Mouse (Mus musculus): ENCODE measurements around the gene Aire. TPM values are rescaled to one million over a fixed set of nuclear protein-coding genes. Genes with fewer than 3 reads are reported as not detected.
A peak's percentile ranks its signal among the peaks of the same experiment; 100 is the strongest.

Gene Aire
- total RNA-seq (2015; ENCODE audit: low replicate concordance) (not detected in 2 replicates), total RNA-seq (2017; ENCODE audit: low replicate concordance) (0.60 TPM in 1 of 2 replicates, not detected in the other)

- peak; percentile 62; the same call in 1 of the 2 replicates for ATAC-seq (replicated peaks; ENCODE audit: low FRiP score, poor library complexity, severe bottlenecking)
Observed at GRCm38 (mm10) chr10:78043406-78043836, at the start of gene Aire. Gene Aire, minus strand, starts transcription at chr10:78043610.

- ATAC-seq (replicated peaks; ENCODE audit: low FRiP score, poor library complexity, severe bottlenecking), result no peak
Observed at GRCm38 (mm10) chr10:78092725-78093029, 49.3 kb upstream of the Aire start.

- ATAC-seq (replicated peaks; ENCODE audit: low FRiP score, poor library complexity, severe bottlenecking), result no peak
Observed at GRCm38 (mm10) chr10:78091865-78092724, 48.7 kb upstream of the Aire start.

- no peak for ATAC-seq (replicated peaks; ENCODE audit: low FRiP score, poor library complexity, severe bottlenecking)
Observed at GRCm38 (mm10) chr10:78090706-78091491, 47.5 kb upstream of the Aire start.

DNA sequence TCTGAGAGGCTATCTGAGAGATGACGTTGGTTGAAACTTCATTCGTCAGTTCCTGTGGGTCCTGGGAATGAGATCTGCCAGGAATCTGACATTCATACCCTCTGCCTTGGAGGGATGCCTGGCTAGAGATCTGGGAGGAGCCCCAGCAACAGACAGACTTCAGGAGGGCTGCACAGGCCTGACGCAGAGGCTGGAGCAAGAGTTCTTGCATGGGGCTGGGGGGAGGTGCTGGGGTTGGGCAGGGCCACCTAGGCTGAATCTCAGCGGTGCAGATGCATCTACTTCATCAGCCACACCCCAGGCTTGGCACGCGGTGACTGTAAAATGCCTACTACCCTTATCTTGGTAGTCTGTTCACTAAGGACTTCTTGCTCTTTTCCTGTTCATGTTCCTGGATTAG, 46.8 kb upstream of the Aire start:
- no peak for ATAC-seq (replicated peaks; ENCODE audit: low FRiP score, poor library complexity, severe bottlenecking)

GRCm38 (mm10) chr10:78087101-78087511, 43.7 kb upstream of the Aire start:
- no peak for ATAC-seq (replicated peaks; ENCODE audit: low FRiP score, poor library complexity, severe bottlenecking)

DNA sequence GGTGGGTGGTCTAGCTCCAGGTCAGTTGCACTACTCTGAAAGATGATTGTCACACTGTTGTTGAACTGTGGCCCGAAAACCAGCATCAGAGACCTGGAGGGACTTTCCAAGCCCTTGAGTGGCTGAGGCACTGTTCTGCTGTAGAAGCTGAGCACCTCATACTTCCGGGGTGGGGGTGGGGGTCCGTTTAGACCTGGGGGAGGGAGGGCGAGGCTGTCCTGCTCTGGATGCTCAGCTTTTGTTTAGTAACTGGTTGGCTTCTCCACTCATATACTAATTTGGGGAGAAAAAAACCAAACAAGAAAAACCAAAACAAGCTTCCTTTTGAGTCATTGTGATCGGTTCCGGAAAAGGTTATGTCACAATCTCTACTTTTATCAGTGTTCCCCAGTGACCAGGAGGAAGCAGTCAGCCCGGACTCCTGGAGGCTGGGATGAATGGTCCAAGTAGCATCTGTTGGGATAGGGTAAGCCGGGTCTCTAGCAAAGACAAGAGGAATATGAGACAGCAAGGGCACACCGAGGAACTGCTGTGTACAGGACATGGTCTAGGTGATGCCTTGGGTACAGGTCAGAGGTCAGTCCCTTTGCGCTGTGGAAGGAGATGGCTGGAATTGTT, 43.1 kb upstream of the Aire start:
- ATAC-seq (replicated peaks; ENCODE audit: low FRiP score, poor library complexity, severe bottlenecking), result no peak

GRCm38 (mm10) chr10:78085711-78086110, 42.3 kb upstream of the Aire start:
- no peak for ATAC-seq (replicated peaks; ENCODE audit: low FRiP score, poor library complexity, severe bottlenecking)

GRCm38 (mm10) chr10:78084073-78084472, 40.7 kb upstream of the Aire start:
- no peak for ATAC-seq (replicated peaks; ENCODE audit: low FRiP score, poor library complexity, severe bottlenecking)

GRCm38 (mm10) chr10:78079955-78080591, 36.7 kb upstream of the Aire start:
- no peak for ATAC-seq (replicated peaks; ENCODE audit: low FRiP score, poor library complexity, severe bottlenecking)

DNA sequence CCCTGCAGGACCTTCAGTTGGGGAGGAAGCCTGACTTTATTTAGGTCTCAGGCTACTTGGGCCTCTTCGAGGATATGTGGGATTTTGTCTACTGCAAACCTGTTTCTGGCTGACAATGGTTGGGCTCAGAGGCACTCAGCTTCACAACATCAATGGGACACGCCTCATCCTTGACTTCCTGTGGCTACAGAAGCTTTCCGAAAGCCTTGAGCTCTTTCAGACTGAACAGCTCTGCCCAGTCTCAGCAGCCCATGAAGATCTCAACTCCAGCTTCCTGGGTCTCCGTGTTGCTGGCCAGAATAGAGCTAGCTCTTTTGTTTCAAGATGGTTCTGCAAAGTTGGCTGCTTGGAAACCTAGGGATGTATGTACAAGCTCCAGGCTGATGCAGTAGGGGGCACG, 34.9 kb upstream of the Aire start:
- ATAC-seq (replicated peaks; ENCODE audit: low FRiP score, poor library complexity, severe bottlenecking), result no peak

DNA sequence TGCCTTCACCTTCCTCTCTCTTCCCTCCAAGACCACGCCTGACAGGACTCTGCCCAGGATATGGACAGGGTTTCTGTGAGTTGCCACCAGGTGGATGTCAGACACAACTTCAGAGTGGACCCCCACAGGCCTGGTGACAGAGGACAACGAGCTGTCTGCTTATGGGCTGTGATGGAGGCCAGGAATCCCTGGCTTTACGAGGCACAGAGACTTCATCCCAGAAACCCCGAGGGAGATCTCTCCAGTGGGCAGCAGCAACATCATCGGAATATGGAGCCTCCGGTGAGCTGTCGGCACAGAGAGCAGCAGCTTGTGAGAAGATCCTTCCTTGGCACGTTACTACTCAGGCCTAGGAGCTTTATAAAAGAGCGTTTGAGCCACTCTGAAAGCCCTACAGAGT, 34.5 kb upstream of the Aire start:
- no peak for ATAC-seq (replicated peaks; ENCODE audit: low FRiP score, poor library complexity, severe bottlenecking)

DNA sequence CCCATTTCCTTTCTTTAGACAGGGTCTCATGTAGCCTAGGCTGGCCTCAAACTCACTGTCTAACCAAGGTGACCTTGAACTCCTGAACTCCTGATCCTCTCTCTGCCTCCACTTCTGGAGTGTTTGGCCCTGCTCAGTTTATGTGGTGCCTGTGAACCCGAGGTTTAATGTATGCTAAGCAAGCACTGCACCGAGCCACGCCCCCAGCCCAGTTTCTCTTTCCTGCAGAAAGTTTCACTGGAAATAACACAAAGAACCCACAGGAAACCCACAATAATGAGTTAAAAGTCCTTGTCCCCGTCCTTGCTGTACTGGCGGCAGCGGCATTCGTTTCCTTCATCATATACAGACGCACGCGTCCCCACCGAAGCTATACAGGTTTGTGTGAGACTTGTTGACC, 31.6 kb upstream of the Aire start:
- ATAC-seq (replicated peaks; ENCODE audit: low FRiP score, poor library complexity, severe bottlenecking), result no peak

DNA sequence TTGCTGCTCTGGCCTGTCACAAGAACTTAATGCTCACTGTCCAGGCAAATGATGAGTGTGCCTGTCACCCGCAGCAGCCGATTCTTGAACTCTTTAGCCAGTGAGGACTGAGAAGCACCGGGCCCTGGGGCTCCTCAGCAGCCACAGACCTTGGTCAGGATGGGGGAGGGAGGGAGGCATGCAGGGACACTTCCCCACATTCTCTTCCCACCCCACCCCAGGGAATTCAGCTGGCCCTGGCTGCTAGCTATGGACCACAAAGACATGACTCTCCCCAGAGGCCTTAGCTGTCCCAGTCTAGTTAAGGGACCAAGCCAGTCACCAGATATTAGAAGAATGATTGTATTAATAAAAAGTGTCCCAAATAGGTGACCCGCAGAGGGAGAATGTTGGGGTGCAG, 30.7 kb upstream of the Aire start:
- ATAC-seq (replicated peaks; ENCODE audit: low FRiP score, poor library complexity, severe bottlenecking), result no peak

DNA sequence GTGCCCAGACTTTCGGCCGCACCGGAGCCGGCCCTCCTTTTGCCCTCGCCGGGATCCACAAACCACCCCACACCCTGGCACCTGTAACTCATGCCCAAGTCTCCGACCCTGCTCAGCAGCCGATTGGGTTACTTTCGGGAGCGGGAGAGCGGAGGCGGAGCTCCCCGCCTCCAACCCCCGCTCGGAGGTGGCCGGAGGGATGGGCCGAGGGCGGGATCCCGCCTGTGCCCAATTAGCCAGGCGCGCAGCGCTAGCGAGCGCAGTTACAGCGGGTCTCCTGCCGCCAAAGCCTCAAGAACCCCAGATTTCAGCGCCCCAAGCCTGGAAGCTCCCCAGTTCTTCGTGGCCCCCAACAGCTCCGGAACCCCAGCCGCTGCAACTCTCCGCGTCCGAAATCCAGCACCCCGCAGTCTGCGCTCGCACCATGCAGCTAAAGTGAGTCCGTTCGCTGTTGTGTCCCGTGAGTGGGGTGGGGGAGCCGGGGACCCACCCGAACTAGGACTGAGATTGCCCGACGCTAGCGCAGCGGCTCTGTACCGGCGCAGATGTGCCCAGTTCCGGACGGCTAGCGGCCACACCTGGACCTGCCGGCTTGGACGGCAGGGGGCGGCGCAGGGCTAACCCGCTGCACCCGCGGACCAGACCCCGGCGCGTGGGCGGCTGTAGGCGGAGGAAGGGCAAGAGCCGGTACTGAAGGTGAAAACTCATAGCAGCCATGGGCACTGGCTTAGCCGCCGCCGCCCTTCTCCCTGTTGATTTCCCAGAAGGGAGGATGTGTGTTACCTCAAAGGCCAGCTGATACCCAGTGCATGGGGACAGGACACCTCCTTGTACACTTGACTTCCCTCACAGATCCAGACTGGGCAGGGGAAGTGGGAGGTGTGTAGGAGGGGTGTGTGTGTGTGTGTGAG, 25.9 kb upstream of the Aire start, which contains the start of gene Icosl:
TSS of gene Icosl (plus strand) at position 202 of the 911 bp plus-strand sequence.
- ATAC-seq (replicated peaks; ENCODE audit: low FRiP score, poor library complexity, severe bottlenecking), result no peak

DNA sequence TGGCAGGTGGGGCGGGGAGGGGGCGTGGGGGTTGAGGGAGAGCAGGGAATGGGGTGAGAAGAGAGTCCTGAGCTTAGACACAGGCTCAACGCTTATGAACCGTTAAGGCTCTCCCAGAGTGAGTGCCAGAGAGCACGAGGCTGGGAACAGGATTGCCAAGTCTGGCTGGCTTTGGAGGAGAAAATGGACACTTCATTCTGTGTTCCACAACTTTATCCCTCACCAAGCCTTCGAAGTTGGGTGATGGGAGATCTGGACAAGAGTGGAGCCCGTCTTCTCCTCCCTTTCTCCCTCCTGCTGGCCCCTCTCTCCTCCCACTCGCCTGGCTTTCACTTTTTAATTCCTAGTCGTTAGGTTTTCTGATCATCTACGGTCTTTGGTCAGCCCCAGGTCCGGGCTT, 25.1 kb upstream of the Aire start:
- no peak for ATAC-seq (replicated peaks; ENCODE audit: low FRiP score, poor library complexity, severe bottlenecking)

GRCm38 (mm10) chr10:78067226-78067625, 23.8 kb upstream of the Aire start:
- no peak for ATAC-seq (replicated peaks; ENCODE audit: low FRiP score, poor library complexity, severe bottlenecking)

DNA sequence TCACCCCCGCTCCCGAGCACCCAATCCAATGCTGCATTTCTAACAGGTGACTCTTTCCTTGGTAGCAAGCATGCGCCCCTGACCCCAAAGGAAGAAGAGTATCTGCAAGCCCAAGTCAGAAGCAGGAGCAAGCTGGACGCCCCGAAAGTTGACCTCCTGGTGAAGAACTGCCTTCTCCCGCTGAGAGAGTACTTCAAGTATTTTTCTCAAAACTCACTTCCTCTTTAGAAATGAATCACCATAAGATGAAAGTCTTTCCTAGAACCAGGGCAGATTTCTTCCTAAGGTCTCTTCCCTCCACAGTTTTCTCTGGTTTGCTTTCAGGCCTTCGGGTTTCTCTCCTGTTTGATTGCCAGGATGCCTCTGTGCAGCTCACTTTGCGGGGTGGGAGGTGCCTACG, 19.7 kb upstream of the Aire start:
- no peak for ATAC-seq (replicated peaks; ENCODE audit: low FRiP score, poor library complexity, severe bottlenecking)

- ATAC-seq (replicated peaks; ENCODE audit: low FRiP score, poor library complexity, severe bottlenecking), result no peak
Observed at GRCm38 (mm10) chr10:78057056-78057455, 13.6 kb upstream of the Aire start.

Data from erythroblast, adult 5-6 weeks (primary cell).